Mouse (Mus musculus) adrenal gland, postnatal 10 days (tissue): Measurements from ENCODE around the gene 1700018G05Rik. TPM values are rescaled to one million over a fixed set of nuclear protein-coding genes. Genes with fewer than 3 reads are reported as not detected.
A peak's percentile ranks its signal among the peaks of the same experiment; 100 is the strongest.
"Not testable (repeated sequence)": the region's sequence is repeated elsewhere in the genome, so short reads cannot be mapped to it uniquely, and the experiment has no call there.

Experiments used
- DNase-seq: peaks from one replicate; pipeline ENCODE4 v3.0.0; 2021; ENCODE audit warnings: mixed read lengths
- long read RNA-seq, 2 experiments: library from polyadenylated mRNA; stranded (forward); transcript quantifications; one replicate each; pipeline ENCODE4 v2.0.0; 2021
- total RNA-seq, 2 experiments: library from RNA; stranded (reverse); gene quantifications; 2 replicates each; pipeline ENCODE4 v1.2.3; 2021

Gene 1700018G05Rik
- total RNA-seq, result not detected
- long read RNA-seq, experiment 1, result 0 reads
- long read RNA-seq, experiment 2, result 0 reads

- not testable (repeated sequence) for DNase-seq
Measured at GRCm38 (mm10) chrX:102928072-102928471, at the start of gene 1700018G05Rik. Gene 1700018G05Rik, plus strand, starts transcription at chrX:102928372.

GRCm38 (mm10) chrX:102908587-102908986 is 19.6 kb upstream of the 1700018G05Rik start, which contains the start of the genes Dmrtc1a and 1700011M02Rik:
Gene Dmrtc1a, minus strand, starts transcription at chrX:102908687.
Gene 1700011M02Rik, plus strand, starts transcription at chrX:102908905.
- not testable (repeated sequence) for DNase-seq

GRCm38 (mm10) chrX:102914823-102915222 is 13.3 kb upstream of the 1700018G05Rik start:
- not testable (repeated sequence) for DNase-seq

GRCm38 (mm10) chrX:102926707-102927106 is 1.5 kb upstream of the 1700018G05Rik start:
- peak; percentile 39 for DNase-seq

GRCm38 (mm10) chrX:102932992-102933570 is 4.9 kb downstream of the 1700018G05Rik start:
- no peak for DNase-seq

- peak; percentile 62 for DNase-seq
Measured at GRCm38 (mm10) chrX:102933571-102934394, 5.6 kb downstream of the 1700018G05Rik start.

GRCm38 (mm10) chrX:102934395-102934764 is 6.2 kb downstream of the 1700018G05Rik start:
- DNase-seq, result no peak

GRCm38 (mm10) chrX:102936743-102937142 is 8.6 kb downstream of the 1700018G05Rik start:
- DNase-seq, result no peak

- DNase-seq, result not testable (repeated sequence)
Measured at GRCm38 (mm10) chrX:102950136-102950535, 22.0 kb downstream of the 1700018G05Rik start.

GRCm38 (mm10) chrX:102958917-102959316 is 30.7 kb downstream of the 1700018G05Rik start:
- peak; percentile 19 for DNase-seq

GRCm38 (mm10) chrX:102960581-102960980 is 32.4 kb downstream of the 1700018G05Rik start:
- DNase-seq, result no peak

Other genes starting within 250 kb of the 1700018G05Rik start
- gene Gm3880, start 241.4 kb upstream of the 1700018G05Rik start, total RNA-seq, result not detected
- gene Gm9112, start 220.7 kb upstream of the 1700018G05Rik start, total RNA-seq, result not detected
- not detected for gene Dmrtc1b, start 220.5 kb upstream of the 1700018G05Rik start, total RNA-seq
- not detected for gene Dmrtc1c1, start 125.4 kb upstream of the 1700018G05Rik start, total RNA-seq
- not detected for gene Dmrtc1c2, start 73.8 kb upstream of the 1700018G05Rik start, total RNA-seq
- gene 1700031F05Rik, start 60.4 kb upstream of the 1700018G05Rik start, total RNA-seq, result not detected
- gene Dmrtc1a, start 19.7 kb upstream of the 1700018G05Rik start, total RNA-seq, result under 1 TPM in 1 of 2 experiments, not detected in 1; 0.30 TPM
- gene 1700011M02Rik, start 19.5 kb upstream of the 1700018G05Rik start, total RNA-seq, result not detected